Mouse (Mus musculus) cortical plate, adult 2 months (tissue): ENCODE data around the gene Tpsab1.

ENCODE experiments used
- CTCF ChIP-seq: fragments of 200-500 bp; IDR thresholded peaks from 2 replicates; pipeline ENCODE4 v1.5.1; 2011; ENCODE audit warnings: mild to moderate bottlenecking, control low read depth, low read length; ENCODE audit not compliant: insufficient read depth; ENCODE audit errors: extremely low read depth
- POLR2A ChIP-seq: fragments of 200-500 bp; IDR thresholded peaks from 2 replicates; pipeline ENCODE4 v1.6.1; 2011; ENCODE audit warnings: mild to moderate bottlenecking, low read length, control low read depth; ENCODE audit not compliant: insufficient read depth; ENCODE audit errors: extremely low read depth

DNA sequence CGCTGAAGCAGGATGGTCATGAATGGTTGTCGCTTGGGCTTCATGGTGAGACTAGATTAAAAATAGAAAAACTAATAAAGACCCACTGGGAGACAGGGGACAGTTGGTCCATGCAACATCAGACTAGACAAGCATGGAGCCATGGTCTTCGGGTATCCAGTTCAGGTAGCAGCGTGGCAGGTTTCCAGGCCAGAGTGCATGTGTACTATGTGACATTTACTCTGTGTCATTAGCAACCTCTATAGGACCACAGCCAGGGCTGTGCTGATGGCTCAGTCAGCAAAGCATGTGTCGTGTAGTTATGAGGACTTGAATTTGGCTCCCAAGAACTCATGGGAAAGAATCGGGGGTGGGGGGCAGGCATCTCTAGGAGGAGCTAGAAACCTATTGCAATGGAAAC, 5.4 kb downstream of the Tpsab1 start:
- TF ChIP-seq CTCF (no peak), POLR2A (no peak)
